Mouse (Mus musculus) heart, embryonic 14.5 days (tissue): Measurements from ENCODE around the gene Ttc17. TPM values are rescaled to one million over a fixed set of nuclear protein-coding genes. Genes with fewer than 3 reads are reported as not detected.

Experiments used
- ATAC-seq: fragments of 200-750 bp; cut with Nextera tagmentation; 2 replicates; pipeline ENCODE4 v1.8.0; 2017; ENCODE audit warnings: low read depth, moderate TSS enrichment; ENCODE audit not compliant: insufficient number of reproducible peaks, insufficient read depth, low FRiP score
- H3K27ac ChIP-seq, 2 experiments: fragments of 200-500 bp in 1 of 2; fragments of 300-500 bp in 1 of 2; sonication (generic) in 1 of 2; replicated peaks in 1 of 2; 2 replicates each; pipeline ENCODE4 v1.5.1; 2012 to 2014; ENCODE audit warnings: low read depth in 2 of 2, low read length in 2 of 2, control low read depth in 1 of 2, mild to moderate bottlenecking in 1 of 2, mixed read lengths in 1 of 2; ENCODE audit not compliant: control insufficient read depth in 1 of 2, insufficient read depth in 1 of 2
- H3K27me3 ChIP-seq: fragments of 300-500 bp; sonication (generic); 2 replicates; pipeline ENCODE4 v1.6.1; 2014; ENCODE audit warnings: mild to moderate bottlenecking, low read length, control low read depth; ENCODE audit not compliant: control insufficient read depth, insufficient read depth
- H3K36me3 ChIP-seq: fragments of 300-500 bp; sonication (generic); 2 replicates; pipeline ENCODE4 v1.6.1; 2014; ENCODE audit warnings: mild to moderate bottlenecking, control low read depth, low read length, mixed read lengths; ENCODE audit not compliant: control insufficient read depth, insufficient read depth
- H3K4me1 ChIP-seq, 2 experiments: fragments of 200-500 bp in 1 of 2; fragments of 300-500 bp in 1 of 2; sonication (generic) in 1 of 2; 2 replicates each; pipeline ENCODE4 v1.6.1; 2012 to 2014; ENCODE audit warnings: low read length in 2 of 2, control low read depth in 1 of 2, mixed read lengths in 1 of 2; ENCODE audit not compliant: control insufficient read depth in 2 of 2, insufficient read depth in 2 of 2
- H3K4me2 ChIP-seq: fragments of 300-500 bp; sonication (generic); 2 replicates; pipeline ENCODE4 v1.6.1; 2014; ENCODE audit warnings: mild to moderate bottlenecking, low read length
- H3K4me3 ChIP-seq, 2 experiments: fragments of 200-500 bp in 1 of 2; fragments of 300-500 bp in 1 of 2; sonication (generic) in 1 of 2; 2 replicates each; pipeline ENCODE4 v1.5.1; 2012 to 2014; ENCODE audit warnings: low read length in 2 of 2, mild to moderate bottlenecking in 2 of 2, control low read depth in 1 of 2, low read depth in 1 of 2, moderate library complexity in 1 of 2; ENCODE audit not compliant: control insufficient read depth in 1 of 2, insufficient read depth in 1 of 2
- H3K9ac ChIP-seq: fragments of 300-500 bp; sonication (generic); 2 replicates; pipeline ENCODE4 v1.6.1; 2014; ENCODE audit warnings: mild to moderate bottlenecking, low read length
- H3K9me3 ChIP-seq: fragments of 300-500 bp; sonication (generic); 2 replicates; pipeline ENCODE4 v1.6.1; 2016; ENCODE audit warnings: low read length, control low read depth; ENCODE audit not compliant: control insufficient read depth
- WGBS: fragments of 180-500 bp; shearing (Covaris S2); extraction: QIAGEN DNeasy Blood & Tissue Kit; methylation state at CpG from one replicate; pipeline ENCODE4 v1.1.7; 2014; 5-methylcytosine and 5-hydroxymethylcytosine counted together
- polyA plus RNA-seq: library from polyadenylated mRNA; unstranded; fragments of >200 nt; fragmentation: Nextera tagmentation; extraction: Ambion mirVana; gene quantifications from 2 replicates; pipeline ENCODE4 v1.2.1, GENCODE M21; 2014

Gene Ttc17
- polyA plus RNA-seq, 1 experiment from 2014 or later: 19.0 TPM

GRCm38 (mm10) chr2:94344624-94345023 lies 61.9 kb downstream of the Ttc17 start:
- whole genome bisulfite sequencing: 72% methylated on average over 4 of the region's 4 CpGs
- Histone ChIP-seq H3K4me1 (peaks cover 17 to 45% of the 10 kb centered on the region in 2 experiments), H3K27me3 (no peaks in the 10 kb centered on the region), H3K9me3 (no peaks in the 10 kb centered on the region), H3K36me3 (peaks cover 42% of the 10 kb centered on the region), H3K4me2 (no peak overlapping the region), H3K27ac (0 out of 4 replicates have a peak overlapping the region, but pooled peaks of 1 of the 2 experiments have one; percentile 44), H3K9ac (no peak overlapping the region), H3K4me3 (no peak overlapping the region)
- ATAC-seq: 0 out of 2 replicates have a peak, but pooled peaks have one; percentile 67

- Histone ChIP-seq H3K4me2 (no peak overlapping the region), H3K9me3 (no peaks in the 10 kb centered on the region), H3K4me3 (no peak overlapping the region), H3K9ac (no peak overlapping the region), H3K27me3 (no peaks in the 10 kb centered on the region), H3K4me1 (peaks cover 17 to 44% of the 10 kb centered on the region in 2 experiments), H3K27ac (no peak overlapping the region), H3K36me3 (peaks cover 43% of the 10 kb centered on the region)
- no peak for ATAC-seq
- 87% methylated on average over 12 of the region's 12 CpGs for whole genome bisulfite sequencing
These were observed 62.9 kb downstream of the Ttc17 start for GRCm38 (mm10) chr2:94343290-94344285.

GRCm38 (mm10) chr2:94340769-94341168 lies 65.7 kb downstream of the Ttc17 start:
- Histone ChIP-seq H3K9me3 (no peaks in the 10 kb centered on the region), H3K4me2 (no peak overlapping the region), H3K9ac (no peak overlapping the region), H3K4me3 (no peak overlapping the region), H3K4me1 (peaks cover 6 to 16% of the 10 kb centered on the region in 2 experiments), H3K27ac (no peak overlapping the region), H3K36me3 (peaks cover 60% of the 10 kb centered on the region), H3K27me3 (no peaks in the 10 kb centered on the region)
- no peak for ATAC-seq
- WGBS: 40% methylated on average over 1 of the region's 1 CpGs

- ATAC-seq: no peak
- peaks cover 61% of the 10 kb centered on the region for H3K36me3 ChIP-seq
These were observed 67.0 kb downstream of the Ttc17 start for GRCm38 (mm10) chr2:94339495-94339894.

GRCm38 (mm10) chr2:94336336-94336735 lies 70.2 kb downstream of the Ttc17 start:
- no peaks in the 10 kb centered on the region for H3K27me3 ChIP-seq
- ATAC-seq: no peak
- H3K4me2 ChIP-seq: no peak overlapping the region
- WGBS: 92% methylated on average over 9 of the region's 9 CpGs
- no peak overlapping the region for H3K27ac ChIP-seq
- H3K9ac ChIP-seq: no peak overlapping the region
- no peaks in the 10 kb centered on the region for H3K9me3 ChIP-seq
- peaks cover 57% of the 10 kb centered on the region for H3K36me3 ChIP-seq
- H3K4me3 ChIP-seq: no peak overlapping the region
- peaks cover 7 to 11% of the 10 kb centered on the region in 2 experiments; a peak in 3 of 4 replicates for H3K4me1 ChIP-seq

More at GRCm38 (mm10) chr2:94339495-94339894, 67.0 kb downstream of the Ttc17 start:
- H3K4me3 ChIP-seq: no peak overlapping the region
- no peak overlapping the region for H3K4me2 ChIP-seq
- no peaks in the 10 kb centered on the region for H3K9me3 ChIP-seq
- 88% methylated on average over 5 of the region's 5 CpGs for WGBS
- peaks cover 2 to 12% of the 10 kb centered on the region in 2 experiments; a peak in 2 of 4 replicates for H3K4me1 ChIP-seq
- H3K27ac ChIP-seq: no peak overlapping the region
- H3K27me3 ChIP-seq: no peaks in the 10 kb centered on the region
- no peak overlapping the region for H3K9ac ChIP-seq

GRCm38 (mm10) chr2:94334742-94335046 lies 71.8 kb downstream of the Ttc17 start:
- Histone ChIP-seq H3K9me3 (no peaks in the 10 kb centered on the region), H3K36me3 (peaks cover 59% of the 10 kb centered on the region), H3K27me3 (no peaks in the 10 kb centered on the region), H3K4me2 (no peak overlapping the region), H3K9ac (no peak overlapping the region), H3K4me3 (no peak overlapping the region), H3K4me1 (peaks cover 7 to 8% of the 10 kb centered on the region in 2 experiments; a peak in 3 of 4 replicates), H3K27ac (peak overlapping the region; percentile 25 to 46; a peak in 2 of 4 replicates)
- ATAC-seq: peak; percentile 13; the same call in 1 of the 2 replicates
- WGBS: 32% methylated on average over 2 of the region's 2 CpGs

- no peaks in the 10 kb centered on the region for H3K9me3 ChIP-seq
- H3K9ac ChIP-seq: no peak overlapping the region
- peaks cover 7 to 8% of the 10 kb centered on the region in 2 experiments; a peak in 3 of 4 replicates for H3K4me1 ChIP-seq
- H3K4me3 ChIP-seq: no peak overlapping the region
- H3K36me3 ChIP-seq: peaks cover 63% of the 10 kb centered on the region
- 71% methylated on average over 14 of the region's 14 CpGs for WGBS
- no peak overlapping the region for H3K4me2 ChIP-seq
- peak; percentile 35; the same call in 1 of the 2 replicates for ATAC-seq
- H3K27ac ChIP-seq: peak overlapping the region; percentile 25 to 46
- no peaks in the 10 kb centered on the region for H3K27me3 ChIP-seq
These were observed 72.4 kb downstream of the Ttc17 start for GRCm38 (mm10) chr2:94333841-94334741.
